Mouse (Mus musculus): Measurements from ENCODE around the gene Ftsj3.
"Not testable (repeated sequence)": the region's sequence is repeated elsewhere in the genome, so short reads cannot be mapped to it uniquely, and the experiment has no call there.

Gene Ftsj3

GRCm38 (mm10) chr11:106201337-106202122 is 54.3 kb downstream of the Ftsj3 start:
- DNase-seq (ENCODE audit: low spot score), result no peak

- DNase-seq (ENCODE audit: low spot score), result no peak
Measured at GRCm38 (mm10) chr11:106200756-106201155, 55.1 kb downstream of the Ftsj3 start.

- DNase-seq (ENCODE audit: low spot score), result not testable (repeated sequence)
Measured at GRCm38 (mm10) chr11:106199997-106200396, 55.9 kb downstream of the Ftsj3 start.

Measured in testis, postnatal 14 days (tissue).